Mouse (Mus musculus) left cerebral cortex, adult 9 months (tissue): ENCODE results near the gene Kng2.
"Not testable (repeated sequence)": the region's sequence is repeated elsewhere in the genome, so short reads cannot be mapped to it uniquely, and the experiment has no call there.

Source experiments
- DNase-seq, 2 experiments: peaks; one replicate each; pipeline ENCODE4 v3.0.0; 2022; ENCODE audit warnings: low spot score in 2 of 2

Kng2 gene

GRCm38 (mm10) chr16:23028966-23029600 lies at the start of gene Kng2:
TSS of gene Kng2 (minus strand) at chr16:23029482.
- DNase-seq = not testable (repeated sequence)

GRCm38 (mm10) chr16:23077516-23077915 lies 48.2 kb upstream of the Kng2 start:
- not testable (repeated sequence) for DNase-seq

- DNase-seq = not testable (repeated sequence)
Observed at GRCm38 (mm10) chr16:23060781-23061325, 31.6 kb upstream of the Kng2 start.

GRCm38 (mm10) chr16:23059630-23060029 lies 30.3 kb upstream of the Kng2 start:
- not testable (repeated sequence) for DNase-seq

GRCm38 (mm10) chr16:23057668-23058447 lies 28.6 kb upstream of the Kng2 start, which contains the start of gene Kng1:
TSS of gene Kng1 (plus strand) at chr16:23057865.
- DNase-seq = not testable (repeated sequence)

- peak in 1 of 2 experiments; percentile 19 for DNase-seq
Observed at GRCm38 (mm10) chr16:23046319-23046718, 17.0 kb upstream of the Kng2 start.

GRCm38 (mm10) chr16:23040876-23041275 lies 11.6 kb upstream of the Kng2 start:
- DNase-seq = no peak

GRCm38 (mm10) chr16:23039281-23039680 lies 10.0 kb upstream of the Kng2 start:
- no peak for DNase-seq

GRCm38 (mm10) chr16:23037744-23038143 lies 8.5 kb upstream of the Kng2 start:
- DNase-seq = no peak

- DNase-seq = no peak
Observed at GRCm38 (mm10) chr16:23033673-23034072, 4.4 kb upstream of the Kng2 start.

- no peak for DNase-seq
Observed at GRCm38 (mm10) chr16:23030673-23031435, 1.6 kb upstream of the Kng2 start.

- DNase-seq = not testable (repeated sequence)
Observed at GRCm38 (mm10) chr16:23027341-23027740, 1.9 kb downstream of the Kng2 start.

- no peak for DNase-seq
Observed at GRCm38 (mm10) chr16:23026582-23026981, 2.7 kb downstream of the Kng2 start.

- DNase-seq = no peak
Observed at GRCm38 (mm10) chr16:23025111-23025510, 4.2 kb downstream of the Kng2 start.

GRCm38 (mm10) chr16:23020571-23020970 lies 8.7 kb downstream of the Kng2 start:
- DNase-seq = not testable (repeated sequence)

GRCm38 (mm10) chr16:23014645-23015044 lies 14.6 kb downstream of the Kng2 start:
- DNase-seq = not testable (repeated sequence)

GRCm38 (mm10) chr16:23013786-23014185 lies 15.5 kb downstream of the Kng2 start:
- DNase-seq = not testable (repeated sequence)

- not testable (repeated sequence) for DNase-seq
Observed at GRCm38 (mm10) chr16:22996951-22997350, 32.3 kb downstream of the Kng2 start.

GRCm38 (mm10) chr16:22967383-22968030 lies 61.8 kb downstream of the Kng2 start:
- no peak for DNase-seq

GRCm38 (mm10) chr16:22963293-22963692 lies 66.0 kb downstream of the Kng2 start:
- DNase-seq = no peak

GRCm38 (mm10) chr16:22962256-22962655 lies 67.0 kb downstream of the Kng2 start:
- DNase-seq = no peak
